Mouse (Mus musculus): Measurements from ENCODE around the gene Alg3. TPM values are rescaled to one million over a fixed set of nuclear protein-coding genes. Genes with fewer than 3 reads are reported as not detected.
A peak's percentile ranks its signal among the peaks of the same experiment; 100 is the strongest.

The Alg3 gene
- polyA plus RNA-seq, 1 experiment from 2014 or later, result 46.1 TPM

MicroRNAs encoded within 50 kb of the gene (microRNA counts, 519-probe panel; counts per million panel counts)
- 2,853 counts per million, percentile 50 among the panel's probes with 10 or more counts for microRNA mmu-miR-1224

Small RNA genes within 50 kb of the gene (microRNA-seq; reads per million reads assigned to microRNA genes)
- gene Mir1224, result 6.0 reads per million, percentile 14 among the genes with 10 or more reads in this experiment

Other genes starting within 250 kb of the Alg3 start
- gene Abcc5, start 185.3 kb downstream of the Alg3 start, polyA plus RNA-seq (2014; fragmentation: Nextera tagmentation; extraction: Ambion mirVana), result 73.9 and 81.7 TPM in 2 replicates
- gene Eif2b5, start 112.9 kb downstream of the Alg3 start, polyA plus RNA-seq (2014; fragmentation: Nextera tagmentation; extraction: Ambion mirVana), result 83.8 and 87.3 TPM in 2 replicates
- gene Dvl3, start 94.8 kb downstream of the Alg3 start, polyA plus RNA-seq (2014; fragmentation: Nextera tagmentation; extraction: Ambion mirVana), result 29.2 and 31.7 TPM in 2 replicates
- 586 and 625 TPM in 2 replicates for gene Ap2m1, start 76.3 kb downstream of the Alg3 start, polyA plus RNA-seq (2014; fragmentation: Nextera tagmentation; extraction: Ambion mirVana)
- gene Abcf3, start 63.2 kb downstream of the Alg3 start, polyA plus RNA-seq (2014; fragmentation: Nextera tagmentation; extraction: Ambion mirVana), result 53.0 and 53.5 TPM in 2 replicates
- gene Vwa5b2, start 22.3 kb downstream of the Alg3 start, polyA plus RNA-seq (2014; fragmentation: Nextera tagmentation; extraction: Ambion mirVana), result 4.0 and 4.3 TPM in 2 replicates
- gene Eef1akmt4, start 142 bp downstream of the Alg3 start, polyA plus RNA-seq (2014; fragmentation: Nextera tagmentation; extraction: Ambion mirVana), result 30.3 and 33.8 TPM in 2 replicates
- not detected in 2 replicates for gene Gm49333, start 125 bp downstream of the Alg3 start, polyA plus RNA-seq (2014; fragmentation: Nextera tagmentation; extraction: Ambion mirVana)
- 1.8 and 2.1 TPM in 2 replicates for gene Camk2n2, start 9.6 kb upstream of the Alg3 start, polyA plus RNA-seq (2014; fragmentation: Nextera tagmentation; extraction: Ambion mirVana)
- 2.4 and 3.4 TPM in 2 replicates for gene Ece2, start 18.1 kb upstream of the Alg3 start, polyA plus RNA-seq (2014; fragmentation: Nextera tagmentation; extraction: Ambion mirVana)
- 275 and 279 TPM in 2 replicates for gene Psmd2, start 39.9 kb upstream of the Alg3 start, polyA plus RNA-seq (2014; fragmentation: Nextera tagmentation; extraction: Ambion mirVana)
- gene Eif4g1, start 56.6 kb upstream of the Alg3 start, polyA plus RNA-seq (2014; fragmentation: Nextera tagmentation; extraction: Ambion mirVana), result 180 TPM in 2 replicates
- gene Fam131a, start 81.5 kb upstream of the Alg3 start, polyA plus RNA-seq (2014; fragmentation: Nextera tagmentation; extraction: Ambion mirVana), result 7.5 and 8.3 TPM in 2 replicates
- 105 and 113 TPM in 2 replicates for gene Polr2h, start 105.9 kb upstream of the Alg3 start, polyA plus RNA-seq (2014; fragmentation: Nextera tagmentation; extraction: Ambion mirVana)
- gene Clcn2, start 106.0 kb upstream of the Alg3 start, polyA plus RNA-seq (2014; fragmentation: Nextera tagmentation; extraction: Ambion mirVana), result 13.2 and 15.8 TPM in 2 replicates
- gene Chrd, start 121.4 kb upstream of the Alg3 start, polyA plus RNA-seq (2014; fragmentation: Nextera tagmentation; extraction: Ambion mirVana), result 4.5 and 5.4 TPM in 2 replicates
- 0.88 and 1.2 TPM in 2 replicates for gene Thpo, start 122.8 kb upstream of the Alg3 start, polyA plus RNA-seq (2014; fragmentation: Nextera tagmentation; extraction: Ambion mirVana)

Measured in stomach, embryonic 14.5 days (tissue).